Mouse (Mus musculus): Measurements from ENCODE around the gene Svopl. TPM values are rescaled to one million over a fixed set of nuclear protein-coding genes. Genes with fewer than 3 reads are reported as not detected.

Gene Svopl
- total and polyA plus RNA-seq, 3 experiments, result not detected

DNA sequence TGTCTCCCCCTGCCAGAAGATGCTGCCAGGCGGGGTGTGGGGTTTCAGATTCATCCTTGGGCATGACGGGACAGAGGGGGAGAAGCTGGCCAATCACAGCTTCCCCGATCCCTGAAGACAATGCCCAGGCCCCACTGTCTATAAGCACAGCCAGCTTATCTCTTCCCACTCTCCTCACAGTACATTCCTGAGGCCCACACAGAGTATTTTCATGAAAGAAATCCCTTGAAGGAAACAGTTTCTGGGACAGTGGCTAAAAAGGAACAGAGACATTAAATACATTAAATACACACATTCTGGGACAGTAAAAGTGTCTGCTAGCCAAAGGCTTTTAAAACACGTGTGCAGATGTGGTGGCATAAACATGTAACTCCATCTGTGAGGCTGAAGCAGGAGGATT lies 33.6 kb upstream of the Svopl start:
- Histone ChIP-seq H3K27ac (ENCODE audit: control insufficient read depth, low read depth, low read length) (no peak overlapping the region), H3K36me3 (ENCODE audit: control insufficient read depth in 1 of 2, insufficient read depth in 2 of 2, low read length in 2 of 2) (no peaks in the 10 kb centered on the region), H3K27me3 (ENCODE audit: control insufficient read depth in 1 of 2, insufficient read depth in 2 of 2, low read length in 2 of 2) (no peaks in the 10 kb centered on the region)

DNA sequence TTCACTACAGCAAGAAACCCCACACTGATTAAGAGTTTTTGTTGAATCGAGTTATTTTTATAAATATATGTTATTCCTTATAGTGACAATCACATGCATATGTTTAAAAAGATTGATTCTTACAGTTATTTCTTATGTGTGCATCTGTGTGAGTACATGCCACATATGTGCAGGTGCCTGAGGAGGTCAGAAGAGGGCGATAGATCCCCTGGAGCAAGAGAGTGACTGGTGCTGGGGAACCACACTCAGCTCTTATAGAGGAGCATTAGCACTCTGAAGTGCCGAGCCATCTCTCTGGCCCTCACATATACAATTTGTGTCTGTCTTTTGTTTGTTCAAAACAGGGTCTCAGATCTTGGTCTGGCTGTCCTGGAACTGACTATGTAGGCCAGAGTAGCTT lies 26.8 kb upstream of the Svopl start:
- Histone ChIP-seq H3K79me2 (ENCODE audit: control insufficient read depth, insufficient read depth, low read length, poor library complexity) (no peaks in the 10 kb centered on the region), H3K9ac (ENCODE audit: control insufficient read depth, low read depth, low read length, poor library complexity, severe bottlenecking) (no peak overlapping the region), H3K27ac (ENCODE audit: control insufficient read depth, low read depth, low read length) (no peak overlapping the region), H3K9me3 (replicated peaks; ENCODE audit: insufficient read depth, low read length) (no peaks in the 10 kb centered on the region), H3K36me3 (ENCODE audit: control insufficient read depth in 1 of 2, insufficient read depth in 2 of 2, low read length in 2 of 2) (peaks cover 0 to 2% of the 10 kb centered on the region in 2 experiments; a peak in 1 of 4 replicates), H3K4me1 (ENCODE audit: control insufficient read depth in 1 of 2, insufficient read depth in 2 of 2, low read length in 2 of 2) (peaks cover 6% of the 10 kb centered on the region in 2 experiments; a peak in 3 of 4 replicates), H3K4me3 (ENCODE audit: control insufficient read depth in 1 of 2, insufficient read depth in 1 of 2, low read depth in 2 of 2, low read length in 2 of 2) (no peak overlapping the region), H3K27me3 (ENCODE audit: control insufficient read depth in 1 of 2, insufficient read depth in 2 of 2, low read length in 2 of 2) (no peaks in the 10 kb centered on the region; a peak in 1 of 4 replicates)
- TF ChIP-seq BHLHE40 (IDR thresholded peaks at IDR 0.05; ENCODE audit: borderline replicate concordance, low read depth, low read length) (no peak), NELFE (IDR thresholded peaks at IDR 0.05; ENCODE audit: low read depth, low read length) (no peak), KAT2A (conservative IDR thresholded peaks at IDR 0.05; ENCODE audit: low read depth, low read length) (no peak), USF2 (IDR thresholded peaks at IDR 0.05; ENCODE audit: borderline replicate concordance in 1 of 2, insufficient read depth in 1 of 2, low read depth in 1 of 2, low read length in 2 of 2) (no peak), ELF1 (IDR thresholded peaks at IDR 0.05; ENCODE audit: low read depth, low read length) (no peak), CHD2 (IDR thresholded peaks at IDR 0.05; ENCODE audit: low read length) (no peak), CHD1 (IDR thresholded peaks at IDR 0.05; ENCODE audit: low read depth, low read length) (no peak), ETS1 (IDR thresholded peaks at IDR 0.05; ENCODE audit: low read depth, low read length) (no peak), GABPA (IDR thresholded peaks at IDR 0.05; ENCODE audit: low read depth, low read length) (no peak), ZNF384 (IDR thresholded peaks at IDR 0.05; ENCODE audit: low read depth, low read length) (no peak), RAD21 (IDR thresholded peaks at IDR 0.05; ENCODE audit: low read depth, low read length) (no peak), CTCF (IDR thresholded peaks at IDR 0.05 in 2 of 3, conservative IDR thresholded peaks at IDR 0.05 in 1 of 3; ENCODE audit: control insufficient read depth in 1 of 3, insufficient read depth in 1 of 3, low read depth in 2 of 3, low read length in 3 of 3, poor library complexity in 1 of 3, severe bottlenecking in 1 of 3) (no peak), MYB (IDR thresholded peaks at IDR 0.05; ENCODE audit: low read depth, low read length) (no peak), MXI1 (IDR thresholded peaks at IDR 0.05; ENCODE audit: low read depth, low read length) (no peak), TAL1 (IDR thresholded peaks at IDR 0.05; ENCODE audit: low read length) (no peak), POLR2AphosphoS2 (IDR thresholded peaks at IDR 0.05; ENCODE audit: low read length) (no peak)
- no peak for DNase-seq (ENCODE audit: low read depth, low spot score)

More for the DNA sequence above, 33.6 kb upstream of the Svopl start:
- no peak for DNase-seq (ENCODE audit: low read depth, low spot score)
- Histone ChIP-seq H3K9me3 (replicated peaks; ENCODE audit: insufficient read depth, low read length) (no peaks in the 10 kb centered on the region), H3K79me2 (ENCODE audit: control insufficient read depth, insufficient read depth, low read length, poor library complexity) (no peaks in the 10 kb centered on the region), H3K4me1 (ENCODE audit: control insufficient read depth in 1 of 2, insufficient read depth in 2 of 2, low read length in 2 of 2) (no peaks in the 10 kb centered on the region), H3K9ac (ENCODE audit: control insufficient read depth, low read depth, low read length, poor library complexity, severe bottlenecking) (no peak overlapping the region), H3K4me3 (ENCODE audit: control insufficient read depth in 1 of 2, insufficient read depth in 1 of 2, low read depth in 2 of 2, low read length in 2 of 2) (no peak overlapping the region)
- TF ChIP-seq ZKSCAN1 (IDR thresholded peaks at IDR 0.05; ENCODE audit: low read depth, low read length), result no peak
- TF ChIP-seq SIN3A (IDR thresholded peaks at IDR 0.05; ENCODE audit: low read length), result no peak
- TF ChIP-seq RAD21 (IDR thresholded peaks at IDR 0.05; ENCODE audit: low read depth, low read length), result no peak
- no peak for TF ChIP-seq POLR2AphosphoS5 (IDR thresholded peaks at IDR 0.05; ENCODE audit: borderline replicate concordance, low read depth, low read length)
- no peak for TF ChIP-seq UBTF (IDR thresholded peaks at IDR 0.05; ENCODE audit: borderline replicate concordance, insufficient read depth, low read depth, low read length)
- no peak for TF ChIP-seq POLR2AphosphoS2 (IDR thresholded peaks at IDR 0.05; ENCODE audit: low read length)
- TF ChIP-seq TBP (IDR thresholded peaks at IDR 0.05; ENCODE audit: low read depth, low read length), result no peak
- no peak for TF ChIP-seq TAL1 (IDR thresholded peaks at IDR 0.05; ENCODE audit: low read length)
- no peak for TF ChIP-seq CHD1 (IDR thresholded peaks at IDR 0.05; ENCODE audit: low read depth, low read length)
- TF ChIP-seq CHD2 (IDR thresholded peaks at IDR 0.05; ENCODE audit: low read length), result no peak
- no peak for TF ChIP-seq KAT2A (conservative IDR thresholded peaks at IDR 0.05; ENCODE audit: low read depth, low read length)
- no peak for TF ChIP-seq TCF12 (IDR thresholded peaks at IDR 0.05; ENCODE audit: low read depth, low read length)
